Mouse (Mus musculus) midbrain, embryonic 14.5 days (tissue): ENCODE data around the gene Gm21958. TPM values are rescaled to one million over a fixed set of nuclear protein-coding genes. Genes with fewer than 3 reads are reported as not detected.

Source experiments
- ATAC-seq: fragments of 200-750 bp; cut with Nextera tagmentation; 2 replicates; pipeline ENCODE4 v1.8.0; 2017; ENCODE audit warnings: moderate number of reproducible peaks, moderate library complexity; ENCODE audit not compliant: low FRiP score, low TSS enrichment
- DNase-seq: peaks from one replicate; pipeline ENCODE4 v3.0.0-alpha.2; 2015
- H3K27ac ChIP-seq: fragments of 300-500 bp; sonication (generic); replicated peaks from 2 replicates; pipeline ENCODE4 v1.5.1; 2014; ENCODE audit warnings: mild to moderate bottlenecking, low read depth, low read length, moderate library complexity
- H3K27me3 ChIP-seq: fragments of 300-500 bp; sonication (generic); 2 replicates; pipeline ENCODE4 v1.6.1; 2014; ENCODE audit warnings: low read length, control low read depth, mixed read lengths; ENCODE audit not compliant: control insufficient read depth, insufficient read depth
- H3K36me3 ChIP-seq: fragments of 300-500 bp; sonication (generic); 2 replicates; pipeline ENCODE4 v1.6.1; 2014; ENCODE audit warnings: low read length, control low read depth; ENCODE audit not compliant: control insufficient read depth, insufficient read depth
- H3K4me1 ChIP-seq: fragments of 300-500 bp; sonication (generic); 2 replicates; pipeline ENCODE4 v1.6.1; 2014; ENCODE audit warnings: mild to moderate bottlenecking, antibody characterized with exemption, low read length, control low read depth; ENCODE audit not compliant: control insufficient read depth, insufficient read depth
- H3K4me2 ChIP-seq: fragments of 300-500 bp; sonication (generic); 2 replicates; pipeline ENCODE4 v1.6.1; 2014; ENCODE audit warnings: mild to moderate bottlenecking, low read length, moderate library complexity
- H3K4me3 ChIP-seq: fragments of 300-500 bp; sonication (generic); replicated peaks from 2 replicates; pipeline ENCODE4 v1.5.1; 2014; ENCODE audit warnings: low read depth, low read length
- H3K9ac ChIP-seq: fragments of 300-500 bp; sonication (generic); replicated peaks from 2 replicates; pipeline ENCODE4 v1.6.1; 2014; ENCODE audit warnings: mild to moderate bottlenecking, low read length, moderate library complexity
- H3K9me3 ChIP-seq: fragments of 300-500 bp; sonication (generic); 2 replicates; pipeline ENCODE4 v1.6.1; 2016; ENCODE audit warnings: low read length, control low read depth, mixed read lengths; ENCODE audit not compliant: control insufficient read depth
- WGBS: fragments of 180-500 bp; shearing (Covaris S2); extraction: QIAGEN DNeasy Blood & Tissue Kit; methylation state at CpG from one replicate; pipeline ENCODE4 v1.1.7; 2014; 5-methylcytosine and 5-hydroxymethylcytosine counted together
- polyA plus RNA-seq: library from polyadenylated mRNA; unstranded; fragments of >200 nt; fragmentation: Nextera tagmentation; extraction: Ambion mirVana; gene quantifications from 2 replicates; pipeline ENCODE4 v1.2.1, GENCODE M21; 2014

The Gm21958 gene
- polyA plus RNA-seq, 1 experiment from 2014 or later = 1.1 TPM

GRCm38 (mm10) chr3:54745799-54746198 is 31.6 kb upstream of the Gm21958 start:
- no peaks in the 10 kb centered on the region for H3K27me3 ChIP-seq
- DNase-seq (peak; percentile 49), ATAC-seq (no peak)
- H3K36me3 ChIP-seq = peaks cover 96% of the 10 kb centered on the region
- no peak overlapping the region for H3K4me2 ChIP-seq
- H3K4me1 ChIP-seq = no peaks in the 10 kb centered on the region
- WGBS = 62% methylated on average over 5 of the region's 5 CpGs
- no peaks in the 10 kb centered on the region for H3K9me3 ChIP-seq
- H3K4me3 ChIP-seq = no peak overlapping the region
- no peak overlapping the region for H3K27ac ChIP-seq
- H3K9ac ChIP-seq = no peak overlapping the region

- no peaks in the 10 kb centered on the region for H3K4me1 ChIP-seq
- no peak overlapping the region for H3K4me2 ChIP-seq
- no peak overlapping the region for H3K9ac ChIP-seq
- no peak overlapping the region for H3K27ac ChIP-seq
- no peaks in the 10 kb centered on the region for H3K9me3 ChIP-seq
- 97% methylated on average over 11 of the region's 11 CpGs for whole genome bisulfite sequencing
- no peak for DNase-seq
- no peak overlapping the region for H3K4me3 ChIP-seq
- H3K27me3 ChIP-seq = no peaks in the 10 kb centered on the region
- peaks cover 77% of the 10 kb centered on the region for H3K36me3 ChIP-seq
- ATAC-seq = no peak
These were observed 27.8 kb upstream of the Gm21958 start for GRCm38 (mm10) chr3:54741965-54742364.

- 96% methylated on average over 8 of the region's 8 CpGs for WGBS
These were observed 23.2 kb upstream of the Gm21958 start for GRCm38 (mm10) chr3:54737317-54737716.

GRCm38 (mm10) chr3:54736101-54736927 is 22.2 kb upstream of the Gm21958 start:
- ATAC-seq = no peak
- WGBS = 55% methylated on average over 18 of the region's 18 CpGs

More at GRCm38 (mm10) chr3:54737317-54737716, 23.2 kb upstream of the Gm21958 start:
- Histone ChIP-seq H3K4me3 (no peak overlapping the region), H3K9me3 (no peaks in the 10 kb centered on the region), H3K36me3 (peaks cover 31% of the 10 kb centered on the region), H3K27ac (no peak overlapping the region), H3K27me3 (no peaks in the 10 kb centered on the region), H3K4me1 (peaks cover 6% of the 10 kb centered on the region; the same call in 1 of the 2 replicates), H3K4me2 (no peak overlapping the region), H3K9ac (no peak overlapping the region)
- ATAC-seq (no peak), DNase-seq (no peak)

GRCm38 (mm10) chr3:54735247-54736046 is 21.3 kb upstream of the Gm21958 start, which contains the start of the genes Exosc8 and Alg5:
TSS of gene Exosc8 (minus strand) at chr3:54735393.
TSS of gene Alg5 (plus strand) at chr3:54735539.
- under 1% methylated on average over 65 of the region's 65 CpGs for WGBS
- Histone ChIP-seq H3K4me1 (peaks cover 6% of the 10 kb centered on the region; the same call in 1 of the 2 replicates), H3K4me3 (peak within 1 kb of the TSS; percentile 84), H3K4me2 (peak within 1 kb of the TSS; percentile 89), H3K27me3 (no peaks in the 10 kb centered on the region), H3K27ac (peak within 1 kb of the TSS; percentile 99), H3K9ac (peak within 1 kb of the TSS; percentile 97), H3K9me3 (no peaks in the 10 kb centered on the region), H3K36me3 (peaks cover 32% of the 10 kb centered on the region)
- ATAC-seq = peak; percentile 93
- peak; percentile 92 for DNase-seq

More at GRCm38 (mm10) chr3:54736101-54736927, 22.2 kb upstream of the Gm21958 start:
- DNase-seq = peak; percentile 46
- Histone ChIP-seq H3K4me1 (peaks cover 6% of the 10 kb centered on the region; the same call in 1 of the 2 replicates), H3K4me2 (peak overlapping the region; percentile 89), H3K9me3 (no peaks in the 10 kb centered on the region), H3K27ac (peak overlapping the region; percentile 99), H3K9ac (peak overlapping the region; percentile 97), H3K27me3 (no peaks in the 10 kb centered on the region), H3K4me3 (peak overlapping the region; percentile 84), H3K36me3 (peaks cover 29% of the 10 kb centered on the region)

DNA sequence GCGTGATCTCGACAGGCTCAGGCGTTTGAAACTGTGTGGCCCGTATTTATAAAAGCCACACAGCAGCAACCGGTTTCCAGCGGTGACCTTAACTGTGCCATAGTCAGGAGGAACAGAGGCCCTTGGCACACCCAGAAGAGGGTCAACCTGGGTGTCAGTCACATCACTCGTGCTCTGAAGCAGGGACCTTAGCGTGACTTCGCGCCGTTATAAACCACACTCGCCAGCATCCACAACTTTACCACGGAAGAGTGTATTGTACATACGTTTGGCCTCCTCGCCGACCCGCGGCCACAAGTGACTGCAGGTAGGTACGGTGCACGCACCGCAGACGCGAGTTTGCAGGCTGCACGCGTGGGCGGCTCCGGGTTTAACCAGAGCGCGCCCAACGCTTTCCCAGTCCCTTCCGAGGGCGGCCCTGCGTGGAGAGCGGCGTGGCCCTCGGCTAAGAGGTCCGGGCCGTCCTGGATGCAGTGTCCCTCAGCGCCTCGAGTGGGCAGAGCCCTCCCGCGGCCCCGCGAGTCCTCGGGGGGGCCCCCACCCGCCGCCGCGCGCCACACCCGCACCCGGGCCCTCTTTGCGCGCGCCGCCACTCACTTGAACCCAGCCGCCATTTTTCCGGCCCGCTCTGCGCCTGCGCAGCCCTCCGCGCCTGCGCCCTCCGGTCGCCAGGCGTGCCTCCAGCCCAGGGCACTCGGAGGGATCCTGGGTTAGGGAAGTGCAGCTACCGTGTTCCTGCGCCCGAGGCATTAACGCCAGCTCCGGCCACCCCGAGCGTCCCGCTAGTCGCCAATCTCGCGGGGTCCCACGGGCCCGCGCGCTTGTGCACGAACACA is 20.5 kb upstream of the Gm21958 start:
- ATAC-seq (peak; percentile 94), DNase-seq (peak; percentile 95)
- Histone ChIP-seq H3K36me3 (peaks cover 36% of the 10 kb centered on the region), H3K27ac (peak overlapping the region; percentile 99), H3K9me3 (no peaks in the 10 kb centered on the region), H3K4me1 (peaks cover 6% of the 10 kb centered on the region; the same call in 1 of the 2 replicates), H3K4me3 (peak overlapping the region; percentile 84), H3K9ac (peak overlapping the region; percentile 97), H3K4me2 (peak overlapping the region; percentile 89), H3K27me3 (no peaks in the 10 kb centered on the region)
- under 1% methylated on average over 84 of the region's 84 CpGs for WGBS

- H3K4me1 ChIP-seq = peaks cover 6% of the 10 kb centered on the region; the same call in 1 of the 2 replicates
- DNase-seq (no peak), ATAC-seq (no peak)
- H3K9me3 ChIP-seq = no peaks in the 10 kb centered on the region
- 97% methylated on average over 4 of the region's 4 CpGs for WGBS
- no peak overlapping the region for H3K4me2 ChIP-seq
- H3K27me3 ChIP-seq = no peaks in the 10 kb centered on the region
- H3K9ac ChIP-seq = no peak overlapping the region
- H3K36me3 ChIP-seq = peaks cover 47% of the 10 kb centered on the region
- H3K4me3 ChIP-seq = no peak overlapping the region
- H3K27ac ChIP-seq = no peak overlapping the region
These were observed 18.2 kb upstream of the Gm21958 start for GRCm38 (mm10) chr3:54732371-54732770.

- Histone ChIP-seq H3K4me2 (no peak overlapping the region), H3K4me1 (peaks cover 6% of the 10 kb centered on the region; the same call in 1 of the 2 replicates), H3K36me3 (peaks cover 54% of the 10 kb centered on the region), H3K27me3 (no peaks in the 10 kb centered on the region), H3K9me3 (no peaks in the 10 kb centered on the region), H3K4me3 (no peak overlapping the region), H3K27ac (no peak overlapping the region), H3K9ac (no peak overlapping the region)
- ATAC-seq = no peak
- 93% methylated on average over 8 of the region's 8 CpGs for WGBS
- DNase-seq = no peak
These were observed 17.5 kb upstream of the Gm21958 start for GRCm38 (mm10) chr3:54731626-54732150.
